Comparison of ENCODE assay signal across 15 mouse cellular contexts in the genomic region with DNA sequence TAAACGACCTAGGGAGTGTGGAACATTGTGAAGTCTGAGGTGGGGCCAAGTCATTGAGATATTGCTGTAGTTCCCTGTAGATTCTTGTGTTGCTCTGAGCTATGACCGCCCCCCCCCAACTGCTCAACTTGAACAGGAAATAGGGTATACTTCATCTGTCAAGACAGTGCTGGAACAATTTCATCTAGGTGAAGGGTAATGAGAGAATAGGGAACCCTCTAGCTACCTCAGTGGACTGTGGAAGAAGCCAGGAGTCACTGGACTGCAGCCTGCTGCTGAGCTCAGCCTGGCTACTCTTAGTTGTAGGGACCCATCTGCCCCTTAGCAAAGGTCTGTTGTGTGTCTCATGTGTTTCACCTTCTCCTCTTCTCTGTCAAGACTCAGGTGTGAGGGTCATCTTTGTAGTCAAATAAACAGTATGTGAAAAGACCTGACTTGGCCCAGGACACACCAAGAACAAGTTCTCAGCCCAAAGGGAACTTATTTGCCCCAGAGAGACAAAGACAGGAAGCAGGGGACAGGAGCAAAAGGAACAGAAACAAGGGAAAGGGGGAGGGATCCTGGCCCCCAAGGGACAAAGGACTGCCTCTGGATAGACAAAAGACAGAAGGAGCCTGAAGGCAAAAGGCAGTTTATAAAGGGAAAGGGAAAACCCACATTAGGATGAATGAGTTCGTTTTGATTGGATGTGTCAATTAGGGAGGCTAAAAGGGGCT. TPM values are rescaled to one million over a fixed set of nuclear protein-coding genes. Genes with fewer than 3 reads are reported as not detected.
DNase-seq lines count a peak whose midpoint lies in the region; ATAC-seq lines count a peak whose summit lies in the region.
"Had no signal": no experiment of that assay in that cellular context is flagged by ENCODE, and none has a peak within 500 bp of the region (broad histone marks: within the 10 kb centered on the region; RNA-seq: fewer than 3 reads in every experiment).

No protein-coding gene starts in this region.

- peak; percentile 74 for ATAC-seq in granulocyte monocyte progenitor cell, adult 5-6 weeks (replicated peaks; ENCODE audit: poor library complexity, severe bottlenecking)
- peak; percentile 37 for ATAC-seq in megakaryocyte progenitor cell, adult 5-6 weeks (replicated peaks; ENCODE audit: poor library complexity)
- ATAC-seq: forebrain, embryonic 13.5 days; inflammation-experienced regulatory T-cells, adult 6 months; Patski had no signal

- DNase-seq in kidney, postnatal 10 days: peak; percentile 30
- DNase-seq in kidney, adult 9 months: no peak
- peak; percentile 67 for DNase-seq in adipocyte (ENCODE audit: low spot score)
- no peak for DNase-seq in spleen, postnatal 14 days (ENCODE audit: low spot score in 2 of 2)
- no peak for DNase-seq in embryo, embryonic 10.5 days (ENCODE audit: low spot score)
- DNase-seq: adrenal gland, postnatal 25 days; cerebellum, adult 18-20 months; cerebellum, postnatal 25 days; kidney, adult 2 months; midbrain, embryonic 14.5 days had no signal

RNA-seq across cellular contexts. Expression of a gene that starts 8.7 kb away (rescaled TPM):
- 29.3 and 36.4 TPM in 2 replicates for total RNA-seq in granulocyte monocyte progenitor cell, adult 5-6 weeks (2014; fragmentation: Nextera tagmentation)
- 35.7 and 43.4 TPM in 2 replicates for total RNA-seq in granulocyte monocyte progenitor cell, adult 5-6 weeks (2017)
- 51.3 and 53.0 TPM in 2 replicates for total RNA-seq in megakaryocyte progenitor cell, adult 5-6 weeks (2015)
- 38.3 and 40.5 TPM in 2 replicates for total RNA-seq in megakaryocyte progenitor cell, adult 5-6 weeks (2017)

RNA-seq across cellular contexts. Expression of a gene that starts 36.4 kb away (rescaled TPM):
- 84.4 and 96.4 TPM in 2 replicates for total RNA-seq in granulocyte monocyte progenitor cell, adult 5-6 weeks (2014; fragmentation: Nextera tagmentation)
- total RNA-seq in granulocyte monocyte progenitor cell, adult 5-6 weeks (2017): 47.8 and 57.4 TPM in 2 replicates
- 39.1 and 43.8 TPM in 2 replicates for total RNA-seq in megakaryocyte progenitor cell, adult 5-6 weeks (2015)
- total RNA-seq in megakaryocyte progenitor cell, adult 5-6 weeks (2017): 47.1 and 49.6 TPM in 2 replicates

RNA-seq across cellular contexts. Expression of a gene that starts 40.2 kb away (rescaled TPM):
- 152 and 264 TPM in 2 replicates for total RNA-seq in granulocyte monocyte progenitor cell, adult 5-6 weeks (2014; fragmentation: Nextera tagmentation)
- 119 and 143 TPM in 2 replicates for total RNA-seq in granulocyte monocyte progenitor cell, adult 5-6 weeks (2017)
- 174 and 176 TPM in 2 replicates for total RNA-seq in megakaryocyte progenitor cell, adult 5-6 weeks (2015)
- total RNA-seq in megakaryocyte progenitor cell, adult 5-6 weeks (2017): 134 and 144 TPM in 2 replicates

Comparison
In these comparisons a context has a peak if more than half of its experiments do, and no peak if none do; other contexts are left out.
1. DNase-seq: peak in kidney, postnatal 10 days (single experiment) and adipocyte (single experiment); none in kidney, adult 9 months (single experiment), spleen, postnatal 14 days (0 of 2) and embryo, embryonic 10.5 days (single experiment).